Mouse (Mus musculus) forebrain, embryonic 13.5 days (tissue): ENCODE results near the gene Olfr665. TPM values are rescaled to one million over a fixed set of nuclear protein-coding genes. Genes with fewer than 3 reads are reported as not detected.
"Not testable (repeated sequence)": the region's sequence is repeated elsewhere in the genome, so short reads cannot be mapped to it uniquely, and the experiment has no call there.

ENCODE experiments used
- ATAC-seq: fragments of 200-750 bp; cut with Nextera tagmentation; 2 replicates; pipeline ENCODE4 v1.8.0; 2017
- H3K27ac ChIP-seq: fragments of 300-500 bp; sonication (generic); 2 replicates; pipeline ENCODE4 v1.5.1; 2015; ENCODE audit warnings: inconsistent platforms, mild to moderate bottlenecking, moderate library complexity
- H3K27me3 ChIP-seq: fragments of 300-500 bp; sonication (generic); 2 replicates; pipeline ENCODE4 v1.6.1; 2015; ENCODE audit warnings: mild to moderate bottlenecking, inconsistent platforms
- H3K36me3 ChIP-seq: fragments of 300-500 bp; sonication (generic); 2 replicates; pipeline ENCODE4 v1.6.1; 2015; ENCODE audit warnings: mild to moderate bottlenecking, inconsistent platforms; ENCODE audit not compliant: poor library complexity, severe bottlenecking
- H3K4me1 ChIP-seq: fragments of 300-500 bp; sonication (generic); 2 replicates; pipeline ENCODE4 v1.6.1; 2015; ENCODE audit warnings: inconsistent platforms
- H3K4me2 ChIP-seq: fragments of 300-500 bp; sonication (generic); 2 replicates; pipeline ENCODE4 v1.6.1; 2015; ENCODE audit warnings: inconsistent platforms, mild to moderate bottlenecking, moderate library complexity
- H3K4me3 ChIP-seq: fragments of 300-500 bp; sonication (generic); 2 replicates; pipeline ENCODE4 v1.5.1; 2015; ENCODE audit warnings: mild to moderate bottlenecking, inconsistent platforms
- H3K9ac ChIP-seq: fragments of 300-500 bp; sonication (generic); 2 replicates; pipeline ENCODE4 v1.6.1; 2015; ENCODE audit warnings: mild to moderate bottlenecking, inconsistent platforms
- H3K9me3 ChIP-seq: fragments of 300-500 bp; sonication (generic); replicated peaks from 2 replicates; pipeline ENCODE4 v1.6.1; 2016; ENCODE audit warnings: inconsistent platforms
- WGBS: fragments of 180-500 bp; shearing (Covaris S2); methylation state at CpG from one replicate; pipeline ENCODE4 v1.1.7; 2015; 5-methylcytosine and 5-hydroxymethylcytosine counted together
- polyA plus RNA-seq: library from polyadenylated mRNA; unstranded; fragments of >200 nt; fragmentation: Nextera tagmentation; extraction: Ambion mirVana; gene quantifications from 2 replicates; pipeline ENCODE4 v1.2.1, GENCODE M21; 2015

Gene Olfr665
- polyA plus RNA-seq, result not detected in 2 replicates

DNA sequence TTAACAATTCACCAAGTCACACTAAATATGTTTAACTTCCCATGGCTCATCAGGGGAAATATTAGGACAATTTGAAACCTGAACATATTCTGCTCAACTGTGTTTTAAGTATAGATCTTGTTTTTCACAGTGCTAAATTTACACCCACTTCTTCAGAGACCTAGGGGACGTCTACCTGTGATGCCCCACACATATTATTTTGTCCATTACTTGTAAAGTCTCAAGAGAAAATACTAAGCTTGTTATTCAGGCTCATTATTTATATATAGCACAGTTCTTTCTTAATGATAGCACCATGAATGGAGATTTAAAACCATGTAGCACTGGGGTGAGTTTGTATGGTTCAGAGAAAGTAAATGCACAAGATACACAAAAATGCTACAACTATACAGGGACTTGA lies at the start of gene Olfr665:
Gene Olfr665 (plus strand): TSS at position 301 of the 400 bp plus-strand sequence.
- no peak within 1 kb of the TSS for H3K4me2 ChIP-seq
- no peak for ATAC-seq
- H3K9ac ChIP-seq, result no peak within 1 kb of the TSS
- H3K9me3 ChIP-seq, result no peaks in the 10 kb centered on the region
- WGBS, result 41% methylated on average over 1 of the region's 1 CpGs
- H3K27ac ChIP-seq, result no peak within 1 kb of the TSS
- no peaks in the 10 kb centered on the region for H3K36me3 ChIP-seq
- H3K4me1 ChIP-seq, result no peaks in the 10 kb centered on the region
- H3K4me3 ChIP-seq, result no peak within 1 kb of the TSS
- no peaks in the 10 kb centered on the region for H3K27me3 ChIP-seq

DNA sequence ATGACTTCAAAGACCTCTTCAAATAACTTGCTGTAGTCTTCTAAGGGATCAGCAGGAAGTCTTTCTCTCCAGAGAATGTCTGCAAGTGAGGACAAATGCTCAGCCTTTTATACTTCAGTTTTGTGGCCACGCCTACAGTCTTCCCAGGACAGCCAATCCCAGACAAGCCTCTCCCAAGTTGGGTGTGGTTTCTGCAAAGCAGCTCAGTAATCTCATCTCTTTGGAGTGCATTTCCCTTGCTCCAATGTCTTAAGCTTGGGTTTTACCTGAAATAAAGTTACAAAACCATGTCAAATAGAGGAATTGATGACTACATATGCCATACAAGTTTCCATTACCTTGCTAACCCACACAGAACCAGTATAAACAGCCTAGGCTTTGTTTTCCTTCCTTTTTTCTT lies 35.3 kb upstream of the Olfr665 start, which contains the start of gene Usp17lb:
Gene Usp17lb (minus strand): TSS at position 101 of the 400 bp plus-strand sequence.
- Histone ChIP-seq H3K9ac (no peak within 1 kb of the TSS), H3K27me3 (no peaks in the 10 kb centered on the region), H3K4me2 (no peak within 1 kb of the TSS), H3K36me3 (no peaks in the 10 kb centered on the region), H3K27ac (no peak within 1 kb of the TSS), H3K4me3 (no peak within 1 kb of the TSS), H3K9me3 (no peaks in the 10 kb centered on the region; the same call in 1 of the 2 replicates), H3K4me1 (no peaks in the 10 kb centered on the region)
- ATAC-seq, result no peak
- WGBS, result 74% methylated on average over 1 of the region's 1 CpGs

DNA sequence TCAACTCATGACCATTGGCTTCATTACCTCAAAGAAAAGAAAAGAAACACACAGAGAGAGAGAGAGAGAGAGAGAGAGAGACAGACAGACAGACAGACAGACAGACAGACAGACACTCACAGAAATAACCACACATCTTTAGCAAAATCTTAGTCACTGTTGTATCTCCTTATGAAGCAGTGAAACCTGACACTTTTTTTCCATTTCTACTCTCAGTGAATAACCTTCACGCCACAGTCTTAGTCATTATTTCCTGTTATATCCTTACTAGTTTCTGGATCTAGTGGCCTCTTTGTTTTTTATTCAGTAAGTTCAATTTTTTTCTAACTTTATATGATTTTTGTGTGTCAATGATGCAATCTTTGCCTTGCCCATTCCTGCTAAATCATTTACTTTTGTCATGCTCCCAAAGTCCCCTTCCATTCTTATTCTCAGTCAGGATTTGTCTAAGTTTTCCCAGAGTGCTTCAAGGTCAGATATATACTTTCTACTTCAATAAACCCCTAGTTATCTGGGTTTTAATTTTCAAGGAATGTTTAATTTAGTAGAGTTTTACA lies 34.0 kb upstream of the Olfr665 start:
- no peak for ATAC-seq
- Histone ChIP-seq H3K36me3 (no peaks in the 10 kb centered on the region), H3K27ac (no peak overlapping the region), H3K4me1 (no peaks in the 10 kb centered on the region), H3K4me2 (no peak overlapping the region), H3K9ac (no peak overlapping the region), H3K4me3 (no peak overlapping the region), H3K27me3 (no peaks in the 10 kb centered on the region), H3K9me3 (no peaks in the 10 kb centered on the region; the same call in 1 of the 2 replicates)
- WGBS, result 85% methylated on average over 1 of the region's 1 CpGs

DNA sequence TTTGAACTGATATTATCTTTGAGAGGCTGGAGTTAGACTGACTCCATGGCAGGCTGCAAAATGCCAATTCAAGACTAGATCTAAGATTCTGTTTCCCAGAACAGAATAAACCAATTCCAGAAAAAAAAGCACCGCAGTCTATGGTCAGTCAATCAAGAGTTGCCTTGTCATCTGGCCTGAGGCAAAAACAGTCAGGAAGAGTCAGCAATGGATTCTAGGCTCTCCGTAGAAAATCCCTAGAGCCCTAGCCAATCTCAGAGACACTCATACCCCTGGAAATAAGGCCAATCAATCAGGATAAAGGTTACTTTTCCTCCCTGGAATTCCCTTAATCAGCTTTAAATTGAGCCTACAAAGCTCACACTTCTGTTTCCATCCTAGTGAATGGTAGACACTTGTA lies 26.3 kb upstream of the Olfr665 start:
- H3K9ac ChIP-seq, H3K27ac ChIP-seq, H3K4me1 ChIP-seq, ATAC-seq, H3K4me3 ChIP-seq, H3K4me2 ChIP-seq, H3K27me3 ChIP-seq, H3K36me3 ChIP-seq, H3K9me3 ChIP-seq: not testable (repeated sequence)
- WGBS, result 61% methylated on average over 2 of the region's 2 CpGs

DNA sequence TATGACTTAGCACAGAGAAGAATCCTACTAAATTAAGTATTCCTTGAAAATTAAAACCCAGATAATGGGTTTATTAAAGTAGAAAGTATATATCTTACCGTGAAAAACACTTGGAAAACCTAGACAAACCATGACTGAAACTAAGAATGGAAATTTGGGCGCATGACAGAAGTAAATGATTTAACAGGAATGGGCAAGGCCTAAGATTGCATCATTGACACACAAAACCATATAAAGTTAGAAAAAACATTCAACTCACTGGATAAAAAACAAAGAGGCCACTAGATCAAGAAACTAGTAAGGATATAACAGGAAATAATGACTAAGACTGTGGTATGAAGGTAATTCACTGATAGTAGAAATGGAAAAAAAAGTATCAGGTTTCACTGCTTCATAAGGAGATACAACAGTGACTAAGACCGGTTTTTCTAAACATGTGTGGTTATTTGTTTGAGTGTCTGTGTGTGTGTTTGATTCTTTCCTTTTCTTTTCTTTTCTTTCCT lies 22.5 kb upstream of the Olfr665 start:
- 82% methylated on average over 3 of the region's 3 CpGs for WGBS
- no peak for ATAC-seq

DNA sequence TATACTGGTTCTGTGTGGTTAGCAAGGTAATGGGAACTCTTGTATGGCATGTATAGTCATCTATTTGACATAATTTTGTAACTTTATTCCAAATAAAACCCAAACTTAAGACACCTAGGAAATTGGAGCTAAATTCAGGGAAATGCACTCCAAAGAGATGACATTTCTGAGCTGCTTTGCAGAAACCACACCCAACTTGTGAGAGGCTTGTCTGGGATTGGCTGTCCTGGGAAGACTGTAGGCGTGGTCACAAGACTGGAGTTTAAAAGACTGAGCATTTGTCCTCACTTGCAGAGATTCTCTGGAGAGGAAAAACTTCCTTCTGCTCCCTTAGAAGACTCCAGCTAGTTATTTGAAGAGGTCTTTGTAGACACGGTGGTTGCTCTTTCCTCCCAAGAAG lies 21.1 kb upstream of the Olfr665 start, which contains the start of gene Usp17la:
Gene Usp17la (plus strand): TSS at position 301 of the 400 bp plus-strand sequence.
- WGBS, result 71% methylated on average over 2 of the region's 2 CpGs

More for the DNA sequence above, 22.5 kb upstream of the Olfr665 start:
- H3K4me3 ChIP-seq, result no peak overlapping the region
- no peak overlapping the region for H3K4me2 ChIP-seq
- H3K27ac ChIP-seq, result no peak overlapping the region
- H3K9me3 ChIP-seq, result no peaks in the 10 kb centered on the region
- no peaks in the 10 kb centered on the region for H3K4me1 ChIP-seq
- H3K27me3 ChIP-seq, result no peaks in the 10 kb centered on the region
- H3K36me3 ChIP-seq, result no peaks in the 10 kb centered on the region
- no peak overlapping the region for H3K9ac ChIP-seq

DNA sequence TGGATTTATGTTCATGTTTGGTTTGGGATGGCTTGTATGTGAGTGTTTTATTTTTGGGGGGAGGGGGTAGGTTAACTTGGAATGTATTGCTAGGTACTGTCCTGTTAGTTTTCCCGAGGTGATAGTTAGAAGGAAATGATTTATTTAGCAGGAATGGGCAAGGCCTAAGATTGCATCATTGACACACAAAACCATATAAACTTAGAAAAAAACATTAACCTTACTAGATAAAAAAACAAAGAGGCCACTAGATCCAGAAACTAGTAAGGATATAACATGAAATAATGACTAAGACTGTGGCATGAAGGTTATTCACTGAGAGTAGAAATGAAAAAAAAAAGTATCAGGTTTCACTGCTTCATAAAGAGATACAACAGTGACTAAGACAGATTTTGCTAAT lies 20.1 kb upstream of the Olfr665 start:
- 84% methylated on average over 1 of the region's 1 CpGs for WGBS
- no peak for ATAC-seq
- no peaks in the 10 kb centered on the region for H3K36me3 ChIP-seq

More for the DNA sequence above, 21.1 kb upstream of the Olfr665 start, which contains the start of gene Usp17la:
- H3K27me3 ChIP-seq, ATAC-seq, H3K27ac ChIP-seq, H3K4me1 ChIP-seq, H3K9me3 ChIP-seq, H3K9ac ChIP-seq, H3K4me2 ChIP-seq, H3K4me3 ChIP-seq, H3K36me3 ChIP-seq: not testable (repeated sequence)

DNA sequence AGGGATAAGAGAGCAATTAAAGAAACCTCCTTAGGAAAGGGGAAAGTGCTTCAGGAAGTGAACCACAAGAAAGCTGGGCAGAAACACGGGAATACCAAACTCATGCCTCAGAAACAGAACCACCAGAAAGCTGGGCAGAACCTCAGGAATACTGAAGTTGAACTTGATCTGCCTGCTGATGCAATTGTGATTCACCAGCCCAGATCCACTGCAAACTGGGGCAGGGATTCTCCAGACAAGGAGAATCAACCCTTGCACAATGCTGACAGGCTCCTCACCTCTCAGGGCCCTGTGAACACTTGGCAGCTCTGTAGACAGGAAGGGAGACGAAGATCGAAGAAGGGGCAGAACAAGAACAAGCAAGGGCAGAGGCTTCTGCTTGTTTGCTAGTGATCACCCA lies 16.4 kb upstream of the Olfr665 start:
- no peak overlapping the region for H3K4me3 ChIP-seq
- no peaks in the 10 kb centered on the region for H3K9me3 ChIP-seq
- H3K4me1 ChIP-seq, result no peaks in the 10 kb centered on the region
- H3K27me3 ChIP-seq, result no peaks in the 10 kb centered on the region
- H3K9ac ChIP-seq, result no peak overlapping the region
- no peak for ATAC-seq
- H3K36me3 ChIP-seq, result no peaks in the 10 kb centered on the region
- 90% methylated on average over 3 of the region's 3 CpGs for WGBS
- no peak overlapping the region for H3K4me2 ChIP-seq
- H3K27ac ChIP-seq, result no peak overlapping the region

More for the DNA sequence above, 20.1 kb upstream of the Olfr665 start:
- H3K4me1 ChIP-seq, result no peaks in the 10 kb centered on the region
- no peaks in the 10 kb centered on the region for H3K9me3 ChIP-seq
- H3K4me3 ChIP-seq, result no peak overlapping the region
- H3K27me3 ChIP-seq, result no peaks in the 10 kb centered on the region
- H3K9ac ChIP-seq, result no peak overlapping the region
- H3K4me2 ChIP-seq, result no peak overlapping the region
- H3K27ac ChIP-seq, result no peak overlapping the region

DNA sequence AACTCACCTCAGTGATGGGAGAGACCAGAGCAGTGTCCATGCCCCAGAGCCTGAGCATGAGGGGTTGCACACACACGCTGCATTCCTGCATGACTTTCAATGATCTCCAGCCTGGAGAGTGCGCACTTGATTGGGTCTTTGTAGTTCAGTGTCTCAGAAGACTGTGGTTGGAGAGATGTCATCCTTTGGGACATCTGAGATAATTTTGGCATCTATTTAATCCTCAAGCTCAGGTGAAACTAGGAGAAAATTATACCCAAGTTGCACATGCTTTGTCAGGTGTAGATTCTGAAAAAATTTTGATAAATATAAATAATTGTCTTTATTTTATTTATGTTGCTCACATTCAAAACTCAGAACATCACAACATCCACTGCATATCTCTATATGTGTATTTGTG lies 18.0 kb downstream of the Olfr665 start, which contains the start of gene Olfr666:
Gene Olfr666 (minus strand): TSS at position 101 of the 400 bp plus-strand sequence.
- ATAC-seq, result no peak
- Histone ChIP-seq H3K4me2 (no peak within 1 kb of the TSS), H3K4me1 (no peaks in the 10 kb centered on the region), H3K27me3 (no peaks in the 10 kb centered on the region), H3K36me3 (no peaks in the 10 kb centered on the region), H3K9ac (no peak within 1 kb of the TSS), H3K9me3 (no peaks in the 10 kb centered on the region), H3K27ac (no peak within 1 kb of the TSS), H3K4me3 (no peak within 1 kb of the TSS)
- WGBS, result 84% methylated on average over 2 of the region's 2 CpGs

DNA sequence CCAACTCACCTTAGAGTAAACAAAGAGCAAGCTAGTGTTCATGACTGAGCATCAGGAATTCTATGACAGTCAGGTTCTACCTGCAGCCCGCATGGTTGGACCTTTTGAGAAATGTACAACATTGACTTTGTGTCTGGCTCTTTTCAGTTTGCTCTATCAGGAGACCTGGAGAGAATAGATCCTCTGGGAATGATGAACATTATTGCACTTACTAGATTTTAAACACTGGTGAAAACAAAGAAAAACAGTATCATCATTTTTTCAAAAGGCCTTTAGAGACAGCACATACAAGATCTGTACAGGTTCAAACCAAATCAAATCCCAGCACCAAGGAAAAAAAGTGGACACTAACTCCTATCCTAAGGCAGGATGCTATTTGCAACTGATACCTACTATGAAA lies 43.6 kb downstream of the Olfr665 start, which contains the start of gene Olfr667:
Gene Olfr667 (minus strand): TSS at position 101 of the 400 bp plus-strand sequence.
- no peak for ATAC-seq
- no peaks in the 10 kb centered on the region for H3K27me3 ChIP-seq
- H3K4me1 ChIP-seq, result no peaks in the 10 kb centered on the region
- 91% methylated on average over 1 of the region's 1 CpGs for WGBS
- no peak within 1 kb of the TSS for H3K4me2 ChIP-seq
- no peak within 1 kb of the TSS for H3K9ac ChIP-seq
- H3K36me3 ChIP-seq, result no peaks in the 10 kb centered on the region
- no peaks in the 10 kb centered on the region for H3K9me3 ChIP-seq
- no peak within 1 kb of the TSS for H3K27ac ChIP-seq
- no peak within 1 kb of the TSS for H3K4me3 ChIP-seq

DNA sequence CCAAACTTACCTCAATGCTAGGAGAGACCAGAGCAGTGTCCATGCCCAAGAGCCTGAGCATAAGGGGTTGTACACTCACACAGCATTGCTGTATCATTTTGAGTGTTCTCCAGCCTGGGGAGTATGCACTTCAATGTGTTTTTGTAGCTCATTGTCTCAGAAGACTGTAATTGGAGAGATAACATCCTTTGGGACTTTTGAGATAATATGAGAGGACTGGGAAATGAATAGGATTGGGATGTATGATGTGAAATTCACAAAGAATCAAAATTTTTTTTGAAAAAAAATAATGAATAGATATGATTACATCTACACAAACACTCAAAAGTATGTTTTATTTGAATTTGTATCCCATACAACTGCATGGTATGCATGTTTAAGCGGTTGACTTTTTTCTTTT lies 50.1 kb downstream of the Olfr665 start, which contains the start of gene Olfr668:
Gene Olfr668 (minus strand): TSS at position 101 of the 400 bp plus-strand sequence.
- Histone ChIP-seq H3K36me3 (no peaks in the 10 kb centered on the region), H3K4me1 (no peaks in the 10 kb centered on the region), H3K27ac (no peak within 1 kb of the TSS), H3K9me3 (no peaks in the 10 kb centered on the region), H3K27me3 (no peaks in the 10 kb centered on the region), H3K9ac (no peak within 1 kb of the TSS), H3K4me3 (no peak within 1 kb of the TSS), H3K4me2 (no peak within 1 kb of the TSS)
- ATAC-seq, result no peak
- WGBS, result 90% methylated on average over 1 of the region's 1 CpGs
